Mouse (Mus musculus) heart, embryonic 15.5 days (tissue): Measurements from ENCODE around the gene Myh14. TPM values are rescaled to one million over a fixed set of nuclear protein-coding genes. Genes with fewer than 3 reads are reported as not detected.

Experiments used
- polyA plus RNA-seq: library from polyadenylated mRNA; unstranded; fragments of >200 nt; fragmentation: Nextera tagmentation; extraction: Ambion mirVana; gene quantifications from 2 replicates; pipeline ENCODE4 v1.2.1, GENCODE M21; 2015

The Myh14 gene
- polyA plus RNA-seq, 1 experiment from 2014 or later = 1.7 TPM

Other genes starting within 250 kb of the Myh14 start
- 1.8 TPM in 2 replicates for gene Lrrc4b, start 241.8 kb downstream of the Myh14 start, polyA plus RNA-seq
- gene Aspdh, start 205.5 kb downstream of the Myh14 start, polyA plus RNA-seq = 0.43 and 0.74 TPM in 2 replicates
- 134 and 146 TPM in 2 replicates for gene Josd2, start 202.9 kb downstream of the Myh14 start, polyA plus RNA-seq
- gene Emc10, start 174.3 kb downstream of the Myh14 start, polyA plus RNA-seq = 81.6 and 109 TPM in 2 replicates
- gene Fam71e1, start 174.3 kb downstream of the Myh14 start, polyA plus RNA-seq = 8.7 and 11.5 TPM in 2 replicates
- 2.7 and 3.9 TPM in 2 replicates for gene Mybpc2, start 146.2 kb downstream of the Myh14 start, polyA plus RNA-seq
- 0.59 and 5.2 TPM in 2 replicates for gene Spib, start 138.8 kb downstream of the Myh14 start, polyA plus RNA-seq
- gene Pold1, start 122.0 kb downstream of the Myh14 start, polyA plus RNA-seq = 41.7 and 66.9 TPM in 2 replicates
- gene Nr1h2, start 116.9 kb downstream of the Myh14 start, polyA plus RNA-seq = 53.2 and 64.6 TPM in 2 replicates
- gene Napsa, start 98.5 kb downstream of the Myh14 start, polyA plus RNA-seq = 1.7 and 5.7 TPM in 2 replicates
- gene Kcnc3, start 80.2 kb downstream of the Myh14 start, polyA plus RNA-seq = 0.11 and 0.37 TPM in 2 replicates
- gene Izumo2, start 37.9 kb upstream of the Myh14 start, polyA plus RNA-seq = not detected in 2 replicates
- 32.7 and 34.0 TPM in 2 replicates for gene Vrk3, start 77.6 kb upstream of the Myh14 start, polyA plus RNA-seq
- gene Zfp473, start 80.2 kb upstream of the Myh14 start, polyA plus RNA-seq = 0.47 and 0.58 TPM in 2 replicates
- 57.2 and 77.3 TPM in 2 replicates for gene Nup62, start 145.2 kb upstream of the Myh14 start, polyA plus RNA-seq
- gene Il4i1, start 145.5 kb upstream of the Myh14 start, polyA plus RNA-seq = 1.1 and 3.2 TPM in 2 replicates
- gene Atf5, start 145.8 kb upstream of the Myh14 start, polyA plus RNA-seq = 2.5 TPM in 2 replicates
- gene Akt1s1, start 178.1 kb upstream of the Myh14 start, polyA plus RNA-seq = 91.7 and 97.8 TPM in 2 replicates
- gene Tbc1d17, start 178.2 kb upstream of the Myh14 start, polyA plus RNA-seq = 53.2 and 63.4 TPM in 2 replicates
- 22.4 and 28.7 TPM in 2 replicates for gene Pnkp, start 186.3 kb upstream of the Myh14 start, polyA plus RNA-seq
- gene Ptov1, start 198.9 kb upstream of the Myh14 start, polyA plus RNA-seq = 206 and 273 TPM in 2 replicates
- 72.9 and 93.9 TPM in 2 replicates for gene Med25, start 221.9 kb upstream of the Myh14 start, polyA plus RNA-seq
- 11.9 and 16.3 TPM in 2 replicates for gene Fuz, start 225.2 kb upstream of the Myh14 start, polyA plus RNA-seq